Mouse (Mus musculus): ENCODE data around the gene Cacna1e. TPM values are rescaled to one million over a fixed set of nuclear protein-coding genes. Genes with fewer than 3 reads are reported as not detected.

The Cacna1e gene
- total and polyA plus RNA-seq, 3 experiments, result not detected

DNA sequence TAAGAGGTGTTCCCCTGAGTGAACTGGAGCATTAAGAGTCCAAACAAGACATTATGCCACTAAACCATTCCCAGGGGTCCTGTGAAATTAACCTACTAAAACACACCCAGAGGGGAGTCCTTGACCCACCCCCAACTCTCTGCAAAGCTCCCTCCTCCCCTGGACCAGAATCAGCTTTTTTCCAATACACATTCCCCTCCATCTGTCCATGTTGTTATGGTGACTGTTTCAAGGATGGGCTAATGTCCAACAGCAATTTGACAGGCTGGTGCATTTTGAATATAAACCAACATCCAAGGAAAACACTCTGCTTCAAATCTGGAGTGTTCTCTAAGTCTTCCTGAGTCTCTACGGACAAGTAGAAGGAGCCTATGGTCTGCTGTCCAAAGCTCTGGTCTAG lies 78.6 kb downstream of the Cacna1e start:
- TF ChIP-seq NELFE (IDR thresholded peaks at IDR 0.05; ENCODE audit: low read depth, low read length), result no peak
- no peak for TF ChIP-seq POLR2AphosphoS2 (IDR thresholded peaks at IDR 0.05; ENCODE audit: low read length)
- TF ChIP-seq MAX (IDR thresholded peaks at IDR 0.05; ENCODE audit: low read length), result no peak
- TF ChIP-seq HCFC1 (IDR thresholded peaks at IDR 0.05; ENCODE audit: low read depth, low read length), result no peak
- no peak for TF ChIP-seq ELF1 (IDR thresholded peaks at IDR 0.05; ENCODE audit: low read depth, low read length)
- no peak for TF ChIP-seq MYC (IDR thresholded peaks at IDR 0.05; ENCODE audit: low read depth, low read length)
- TF ChIP-seq MYB (IDR thresholded peaks at IDR 0.05; ENCODE audit: low read depth, low read length), result no peak
- no peak for TF ChIP-seq SMC3 (IDR thresholded peaks at IDR 0.05; ENCODE audit: low read depth, low read length)
- no peak for TF ChIP-seq KAT2A (conservative IDR thresholded peaks at IDR 0.05; ENCODE audit: low read depth, low read length)
- TF ChIP-seq ZC3H11A (IDR thresholded peaks at IDR 0.05; ENCODE audit: low read depth, low read length), result no peak
- no peak for TF ChIP-seq USF1 (IDR thresholded peaks at IDR 0.05; ENCODE audit: low read depth, low read length)
- no peak for TF ChIP-seq GATA1 (IDR thresholded peaks at IDR 0.05; ENCODE audit: low read depth, low read length)
- TF ChIP-seq ZMIZ1 (IDR thresholded peaks at IDR 0.05; ENCODE audit: low read depth, low read length), result no peak
- TF ChIP-seq MEF2A (IDR thresholded peaks at IDR 0.05; ENCODE audit: extremely low read depth, insufficient replicate concordance, low read depth, low read length, poor library complexity, severe bottlenecking), result no peak
- no peak for TF ChIP-seq JUND (IDR thresholded peaks at IDR 0.05; ENCODE audit: low read depth, low read length)
- no peak for TF ChIP-seq POLR2A (IDR thresholded peaks at IDR 0.05; ENCODE audit: control insufficient read depth in 1 of 2, insufficient read depth in 1 of 2, low read depth in 1 of 2, low read length in 2 of 2, poor library complexity in 1 of 2)
- no peak for TF ChIP-seq RCOR1 (IDR thresholded peaks at IDR 0.05; ENCODE audit: low read depth, low read length)
- TF ChIP-seq RAD21 (IDR thresholded peaks at IDR 0.05; ENCODE audit: low read depth, low read length), result no peak
- no peak for TF ChIP-seq UBTF (IDR thresholded peaks at IDR 0.05; ENCODE audit: borderline replicate concordance, insufficient read depth, low read depth, low read length)
- no peaks in the 10 kb centered on the region for H3K4me1 ChIP-seq (ENCODE audit: control insufficient read depth in 1 of 2, insufficient read depth in 2 of 2, low read length in 2 of 2)
- H3K4me3 ChIP-seq (ENCODE audit: control insufficient read depth in 1 of 2, insufficient read depth in 1 of 2, low read depth in 2 of 2, low read length in 2 of 2), result no peak overlapping the region
- H3K27ac ChIP-seq (ENCODE audit: control insufficient read depth, low read depth, low read length), result no peak overlapping the region
- DNase-seq (ENCODE audit: low read depth, low spot score), result no peak
- H3K9ac ChIP-seq (ENCODE audit: control insufficient read depth, low read depth, low read length, poor library complexity, severe bottlenecking), result no peak overlapping the region
- H3K9me3 ChIP-seq (replicated peaks; ENCODE audit: insufficient read depth, low read length), result no peaks in the 10 kb centered on the region
- no peaks in the 10 kb centered on the region for H3K36me3 ChIP-seq (ENCODE audit: control insufficient read depth in 1 of 2, insufficient read depth in 2 of 2, low read length in 2 of 2)
- no peaks in the 10 kb centered on the region; a peak in 1 of 4 replicates for H3K27me3 ChIP-seq (ENCODE audit: control insufficient read depth in 1 of 2, insufficient read depth in 2 of 2, low read length in 2 of 2)
- no peaks in the 10 kb centered on the region for H3K79me2 ChIP-seq (ENCODE audit: control insufficient read depth, insufficient read depth, low read length, poor library complexity)

DNA sequence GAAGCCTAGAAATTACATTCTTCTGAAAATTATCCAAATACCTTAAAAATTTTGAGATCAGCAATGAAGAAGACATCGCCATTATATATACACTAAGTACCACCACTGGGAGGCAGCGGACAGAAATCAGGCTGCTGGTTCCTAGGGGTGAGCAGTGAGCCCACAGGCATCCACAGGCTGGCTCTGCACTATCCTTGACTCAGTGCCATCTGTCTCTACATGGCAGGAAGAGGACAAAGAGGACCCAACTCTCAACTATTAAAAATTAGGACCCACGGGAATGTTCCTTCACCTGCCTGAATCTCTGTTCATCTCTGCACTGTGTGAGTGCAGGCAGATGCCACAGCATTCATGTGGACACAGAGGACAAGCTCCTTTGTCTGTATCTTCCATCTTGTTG lies 79.3 kb downstream of the Cacna1e start:
- Histone ChIP-seq H3K4me3 (ENCODE audit: control insufficient read depth in 1 of 2, insufficient read depth in 1 of 2, low read depth in 2 of 2, low read length in 2 of 2) (no peak overlapping the region), H3K36me3 (ENCODE audit: control insufficient read depth in 1 of 2, insufficient read depth in 2 of 2, low read length in 2 of 2) (no peaks in the 10 kb centered on the region), H3K9me3 (replicated peaks; ENCODE audit: insufficient read depth, low read length) (no peaks in the 10 kb centered on the region), H3K4me1 (ENCODE audit: control insufficient read depth in 1 of 2, insufficient read depth in 2 of 2, low read length in 2 of 2) (no peaks in the 10 kb centered on the region), H3K27ac (ENCODE audit: control insufficient read depth, low read depth, low read length) (no peak overlapping the region), H3K27me3 (ENCODE audit: control insufficient read depth in 1 of 2, insufficient read depth in 2 of 2, low read length in 2 of 2) (no peaks in the 10 kb centered on the region; a peak in 1 of 4 replicates), H3K79me2 (ENCODE audit: control insufficient read depth, insufficient read depth, low read length, poor library complexity) (no peaks in the 10 kb centered on the region), H3K9ac (ENCODE audit: control insufficient read depth, low read depth, low read length, poor library complexity, severe bottlenecking) (no peak overlapping the region)
- DNase-seq (ENCODE audit: low read depth, low spot score), result no peak
- no peak for TF ChIP-seq MAZ (IDR thresholded peaks at IDR 0.05; ENCODE audit: low read depth, low read length)
- no peak for TF ChIP-seq RAD21 (IDR thresholded peaks at IDR 0.05; ENCODE audit: low read depth, low read length)
- TF ChIP-seq MAFK (IDR thresholded peaks at IDR 0.05; ENCODE audit: borderline replicate concordance, low read depth, low read length), result no peak
- no peak for TF ChIP-seq POLR2AphosphoS2 (IDR thresholded peaks at IDR 0.05; ENCODE audit: low read length)
- no peak for TF ChIP-seq MYC (IDR thresholded peaks at IDR 0.05; ENCODE audit: low read depth, low read length)
- no peak for TF ChIP-seq RCOR1 (IDR thresholded peaks at IDR 0.05; ENCODE audit: low read depth, low read length)
- TF ChIP-seq GATA1 (IDR thresholded peaks at IDR 0.05; ENCODE audit: low read depth, low read length), result no peak
